ENCODE assay signal across 13 mouse cellular contexts in the genomic region with DNA sequence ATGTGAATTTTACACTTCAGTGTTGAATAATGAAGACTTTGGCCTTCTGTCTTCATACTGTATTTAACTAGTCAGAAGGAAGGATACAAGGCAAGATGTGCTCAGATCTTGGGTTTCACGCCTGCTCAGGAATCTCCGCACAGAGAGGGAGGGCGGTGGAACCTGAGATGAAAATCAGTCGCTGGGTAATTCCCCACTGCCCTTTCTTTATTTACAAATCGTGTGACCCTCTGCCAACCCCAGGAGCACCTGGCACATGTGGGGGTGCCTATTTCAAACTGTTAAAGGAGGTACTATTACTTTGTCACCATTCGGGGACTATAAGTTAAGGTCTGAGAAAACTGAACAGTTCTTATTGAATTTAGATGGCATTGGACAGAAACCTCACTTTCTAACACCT.
"Had no signal": no experiment of that assay in that cellular context is flagged by ENCODE, and none has a peak within 500 bp of the region (broad histone marks: within the 10 kb centered on the region; RNA-seq: fewer than 3 reads in every experiment).

No protein-coding gene starts in this region.

- H3K4me1 ChIP-seq: neural tube, embryonic 12.5 days had no signal

- H3K9me3 ChIP-seq: liver, embryonic 15.5 days; neural tube, embryonic 12.5 days had no signal

- H3K9ac ChIP-seq: liver, embryonic 15.5 days; neural tube, embryonic 12.5 days had no signal

- H3K36me3 ChIP-seq: liver, embryonic 15.5 days; neural tube, embryonic 12.5 days had no signal

- H3K27ac ChIP-seq: liver, embryonic 15.5 days; neural tube, embryonic 12.5 days had no signal

- DNase-seq: kidney, adult 9 months; kidney, postnatal 14 days; lung, adult 2 months; lung, postnatal 36 days; midbrain, embryonic 14.5 days; spleen, adult 18-20 months; thymus, adult 18-20 months; thymus, postnatal 14 days had no signal

- ATAC-seq: intestine, postnatal 0 days; lung, postnatal 0 days had no signal

- H3K4me3 ChIP-seq: liver, embryonic 15.5 days; neural tube, embryonic 12.5 days had no signal

- H3K27me3 ChIP-seq: liver, embryonic 15.5 days; neural tube, embryonic 12.5 days had no signal

- H3K4me2 ChIP-seq: liver, embryonic 11.5 days; liver, embryonic 15.5 days; neural tube, embryonic 12.5 days had no signal
